Mouse (Mus musculus) left cerebral cortex, postnatal 36 days (tissue): Measurements from ENCODE around the gene Adamts12. TPM values are rescaled to one million over a fixed set of nuclear protein-coding genes. Genes with fewer than 3 reads are reported as not detected.
A peak's percentile ranks its signal among the peaks of the same experiment; 100 is the strongest.

Experiments used
- DNase-seq, 2 experiments: peaks; one replicate each; pipeline ENCODE4 v3.0.0; 2021 to 2022; ENCODE audit warnings: low spot score in 2 of 2, mixed read lengths in 1 of 2
- intact Hi-C: fragments of 180-260 bp; cut with DNase I; formaldehyde crosslinking; loops from one replicate; pipeline ENCODE4 v1.15.1; 2025
- total RNA-seq, 2 experiments: library from RNA; stranded (reverse); gene quantifications; 2 replicates each; pipeline ENCODE4 v1.2.3; 2021

The Adamts12 gene
- total RNA-seq, 2 experiments from 2014 or later, result 0.27 to 0.32 TPM

GRCm38 (mm10) chr15:11067891-11068290 lies 3.3 kb downstream of the Adamts12 start:
- intact Hi-C loops, result loop anchor here (5.0 kb wide), 1 partner anchor 239 kb away; no protein-coding TSS in a partner anchor
- no peak for DNase-seq

DNA sequence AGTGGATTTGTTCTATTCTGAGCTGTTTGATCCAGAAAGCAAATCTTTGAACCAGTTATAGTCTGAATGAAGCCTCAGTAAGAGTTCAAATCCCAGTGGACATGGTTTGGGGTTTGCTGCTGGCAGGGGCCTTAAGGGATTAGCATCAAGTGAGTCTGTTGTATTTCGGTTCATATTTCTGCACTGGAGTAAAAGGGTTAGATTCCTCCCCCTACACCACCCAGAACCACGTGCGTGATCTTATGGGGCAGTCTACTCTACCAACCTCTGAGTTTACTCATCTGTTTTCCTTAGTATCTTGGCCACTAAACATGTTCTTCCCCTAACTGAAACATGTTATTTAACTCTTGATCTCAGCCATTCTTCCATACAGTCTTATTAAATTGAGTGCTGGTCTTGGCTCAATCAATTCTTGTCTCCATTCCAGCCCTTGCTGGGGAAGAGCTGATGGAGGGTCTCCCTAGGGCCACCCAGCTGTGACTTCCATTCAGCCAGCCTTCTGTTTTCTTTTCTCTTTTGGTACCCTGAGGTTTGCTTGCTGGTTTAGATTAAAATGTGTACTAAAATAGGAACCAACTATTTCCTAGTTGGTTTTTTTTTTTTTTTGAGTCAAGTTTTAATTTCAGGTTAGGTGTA lies 11.3 kb downstream of the Adamts12 start:
- no peak for DNase-seq
- intact Hi-C loops, result no loop called here

GRCm38 (mm10) chr15:11082961-11083569 lies 18.5 kb downstream of the Adamts12 start:
- intact Hi-C loops, result no loop called here
- no peak for DNase-seq

GRCm38 (mm10) chr15:11083678-11084077 lies 19.1 kb downstream of the Adamts12 start:
- intact Hi-C loops, result no loop called here
- no peak for DNase-seq

DNA sequence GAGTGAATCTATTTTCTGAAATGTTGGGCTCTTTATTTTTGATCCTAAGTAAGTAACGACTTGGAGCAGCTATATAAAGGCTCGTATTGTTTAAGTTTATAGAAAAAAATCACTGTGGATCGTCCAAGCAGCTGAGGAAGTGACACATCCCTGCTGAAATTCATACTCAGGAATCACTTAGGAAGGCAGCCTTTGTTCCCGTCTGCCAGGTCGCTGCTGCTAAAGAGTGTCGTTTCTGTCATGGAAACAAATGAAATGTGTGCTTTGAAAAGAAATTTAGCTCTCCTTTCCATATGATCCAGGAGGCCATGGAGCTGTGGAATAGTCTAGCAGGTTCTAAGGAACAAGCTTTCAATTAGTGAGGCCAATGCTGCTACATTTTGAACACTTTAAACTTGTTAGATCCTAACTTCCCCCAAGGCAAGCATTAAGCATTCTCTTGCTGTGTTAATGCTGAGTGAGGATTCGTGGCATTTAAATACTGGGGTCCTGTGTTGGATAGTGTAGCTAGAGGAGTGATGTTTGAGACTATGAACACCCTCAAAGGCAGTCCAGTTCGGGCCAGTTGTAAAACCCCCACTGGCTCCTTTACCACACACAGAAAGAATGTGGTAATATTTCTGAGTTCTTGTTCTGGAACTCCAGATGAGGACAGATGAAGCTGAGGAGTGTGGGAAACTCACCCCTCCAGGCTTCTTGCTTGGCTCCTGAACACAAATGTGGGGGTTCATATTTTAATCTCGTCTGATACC lies 19.8 kb downstream of the Adamts12 start:
- DNase-seq, result no peak
- intact Hi-C loops, result no loop called here

DNA sequence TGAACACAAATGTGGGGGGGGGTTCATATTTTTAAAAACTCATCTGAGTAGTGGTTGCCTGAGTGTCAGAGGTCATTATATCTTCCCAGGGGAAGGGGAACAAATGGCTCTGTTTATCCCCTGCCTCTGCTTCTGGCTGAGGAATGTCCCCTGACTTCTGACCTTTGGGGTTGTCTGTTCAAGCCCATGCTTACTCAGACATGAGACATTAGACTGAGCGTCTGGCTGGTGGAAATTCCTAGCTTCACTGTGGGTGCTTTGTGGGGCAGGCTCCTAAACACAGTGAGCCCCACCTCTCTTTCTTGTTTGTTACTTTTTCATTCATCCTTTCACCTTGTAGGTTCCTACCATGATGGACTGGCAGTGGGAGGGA lies 20.4 kb downstream of the Adamts12 start:
- DNase-seq, result no peak
- intact Hi-C loops, result no loop called here

DNA sequence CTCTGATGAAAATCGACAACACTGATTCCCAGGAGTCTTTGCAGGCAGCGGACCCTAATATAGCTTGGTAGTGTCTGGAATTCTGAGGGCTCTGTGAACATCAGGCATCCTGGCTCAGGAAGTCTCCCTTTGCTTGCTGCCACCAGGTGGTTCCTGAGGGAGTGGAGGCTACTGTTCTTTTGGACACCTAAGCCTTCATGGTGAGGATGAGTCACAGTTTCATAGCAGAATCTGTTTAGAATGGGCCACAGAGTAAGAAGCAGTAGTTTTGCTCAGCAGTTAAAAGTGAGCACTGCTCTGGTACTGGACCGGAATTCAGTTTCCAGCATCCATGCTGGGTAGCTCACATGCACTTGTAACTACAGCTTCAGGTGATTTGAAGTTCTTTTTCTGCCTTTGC lies 24.9 kb downstream of the Adamts12 start:
- no peak for DNase-seq
- intact Hi-C loops, result no loop called here

GRCm38 (mm10) chr15:11095566-11095965 lies 31.0 kb downstream of the Adamts12 start:
- peak; percentile 9 to 14 for DNase-seq
- intact Hi-C loops, result no loop called here

- intact Hi-C loops, result no loop called here
Measured at GRCm38 (mm10) chr15:11097967-11098702, 33.5 kb downstream of the Adamts12 start.

DNA sequence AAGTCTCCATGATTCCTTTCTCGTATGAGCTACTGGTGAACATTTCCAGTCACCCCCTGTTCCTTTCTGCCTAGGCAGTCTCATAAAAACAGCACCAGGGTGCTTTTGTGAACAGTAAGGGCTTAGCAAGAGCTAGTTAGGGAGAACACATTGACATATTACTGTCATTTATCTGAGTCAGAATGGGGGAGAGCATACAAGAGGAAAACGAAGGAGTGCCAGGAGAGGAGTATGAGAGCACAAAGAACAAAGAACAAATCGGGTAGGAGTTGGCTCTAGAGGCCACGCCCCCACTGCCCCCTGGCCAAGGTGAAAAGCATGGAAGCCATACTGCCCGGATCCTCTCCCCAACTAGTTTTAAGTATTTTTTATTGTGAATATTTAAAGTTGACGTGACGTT lies 34.4 kb downstream of the Adamts12 start:
- intact Hi-C loops, result no loop called here
- no peak for DNase-seq

More at GRCm38 (mm10) chr15:11097967-11098702, 33.5 kb downstream of the Adamts12 start:
- no peak for DNase-seq

GRCm38 (mm10) chr15:11100917-11101316 lies 36.3 kb downstream of the Adamts12 start:
- no peak for DNase-seq
- intact Hi-C loops, result no loop called here

DNA sequence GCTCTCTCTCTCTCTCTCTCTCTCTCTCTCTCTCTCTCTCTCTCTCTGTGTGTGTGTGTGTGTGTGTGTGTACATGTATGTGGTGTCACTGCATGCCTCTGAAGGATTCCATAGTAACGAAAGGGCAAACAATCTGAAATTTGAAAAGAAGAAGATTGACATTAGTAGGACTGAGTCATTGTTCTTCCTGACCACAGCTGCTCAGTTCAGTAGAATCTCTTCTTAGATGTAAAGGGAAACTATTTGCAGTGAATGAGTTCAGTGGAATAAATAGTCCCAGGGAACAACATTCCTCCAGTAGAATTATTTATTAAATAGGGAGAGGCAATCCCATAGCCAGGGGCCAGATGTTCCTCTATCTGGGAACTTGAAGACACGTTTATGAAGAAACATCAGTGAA lies 40.5 kb downstream of the Adamts12 start:
- no peak for DNase-seq
- intact Hi-C loops, result no loop called here

DNA sequence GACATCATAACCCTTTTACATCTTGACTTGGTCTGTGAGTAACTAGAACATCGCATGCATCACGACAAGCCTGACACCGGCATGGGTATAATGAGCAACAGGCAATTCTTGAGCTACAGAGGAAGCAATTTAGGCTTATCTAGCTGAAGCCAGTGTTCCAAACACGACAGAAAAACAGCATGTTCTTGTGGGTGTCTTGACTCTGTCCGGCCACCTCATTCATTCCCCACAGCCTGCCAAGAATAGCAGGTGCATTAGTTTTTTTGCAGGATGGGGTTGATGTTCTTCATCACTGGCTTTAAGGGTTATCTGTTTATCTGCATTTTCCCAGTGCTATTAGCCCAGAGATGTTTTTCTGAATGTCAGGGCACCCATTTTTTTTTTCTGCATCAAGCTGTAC lies 42.8 kb downstream of the Adamts12 start:
- DNase-seq, result no peak

GRCm38 (mm10) chr15:11114631-11115197 lies 50.1 kb downstream of the Adamts12 start:
- no peak for DNase-seq
- intact Hi-C loops, result no loop called here

More for the DNA sequence above, 42.8 kb downstream of the Adamts12 start:
- intact Hi-C loops, result no loop called here

DNA sequence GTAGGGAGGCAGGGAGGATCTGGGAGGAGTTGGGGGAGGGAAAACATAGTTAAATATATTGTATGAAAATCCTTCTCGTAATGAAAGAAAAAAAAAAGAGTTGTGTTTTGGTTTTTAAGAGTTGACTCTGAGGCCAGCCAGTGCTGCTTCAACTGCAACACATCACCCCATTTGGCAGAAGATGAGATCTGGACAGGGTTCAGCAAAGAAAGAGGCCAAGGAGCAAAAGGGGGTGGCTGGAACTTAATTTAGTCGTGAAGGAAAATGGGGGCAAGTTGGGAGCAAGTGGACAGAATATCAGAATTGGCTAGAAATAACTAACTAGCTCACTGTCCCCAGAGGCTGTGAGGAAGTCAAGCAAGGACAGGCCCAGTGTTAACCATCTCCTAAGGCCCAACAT lies 51.7 kb downstream of the Adamts12 start:
- DNase-seq, result no peak
- intact Hi-C loops, result no loop called here

DNA sequence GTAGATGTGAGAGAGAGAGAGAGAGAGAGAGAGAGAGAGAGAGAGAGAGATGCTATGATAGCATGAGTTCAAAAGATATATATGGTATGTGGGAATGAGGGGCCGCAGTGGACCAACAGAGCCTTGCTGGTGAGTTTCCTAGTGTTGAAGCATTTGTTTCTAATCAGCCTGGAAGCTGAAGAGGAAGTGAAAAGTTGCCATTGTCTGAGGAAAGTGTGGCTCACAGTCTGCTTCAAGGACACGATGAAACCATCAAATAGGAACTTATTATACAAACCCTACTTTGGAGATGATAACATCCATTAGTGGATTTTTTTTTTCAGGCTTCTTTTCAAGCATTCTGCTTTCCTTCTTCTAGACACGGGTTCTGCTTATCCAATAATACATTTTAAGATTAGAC lies 52.3 kb downstream of the Adamts12 start:
- intact Hi-C loops, result no loop called here

GRCm38 (mm10) chr15:11118371-11118770 lies 53.8 kb downstream of the Adamts12 start:
- intact Hi-C loops, result no loop called here
- no peak for DNase-seq

More for the DNA sequence above, 52.3 kb downstream of the Adamts12 start:
- DNase-seq, result no peak

DNA sequence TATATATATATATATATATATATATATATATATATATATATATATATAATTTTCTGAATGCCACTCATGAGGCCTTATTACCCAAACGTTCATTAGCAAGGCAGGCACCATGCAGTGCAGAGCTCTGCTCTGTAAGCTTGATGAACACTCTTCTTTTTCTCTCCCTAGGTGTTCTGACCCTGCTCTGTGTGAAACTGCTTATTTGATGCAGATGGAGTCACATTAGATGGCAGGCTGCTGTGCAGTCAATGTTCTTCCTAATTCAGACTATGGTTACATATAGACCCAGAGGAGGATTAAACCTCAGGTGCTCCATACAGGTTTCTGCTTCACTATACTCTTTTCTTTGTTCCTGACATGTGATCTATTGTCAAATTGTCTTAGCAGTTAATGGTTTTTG lies 57.1 kb downstream of the Adamts12 start:
- DNase-seq, result no peak
- intact Hi-C loops, result no loop called here

GRCm38 (mm10) chr15:11125361-11125760 lies 60.8 kb downstream of the Adamts12 start:
- no peak for DNase-seq
- intact Hi-C loops, result no loop called here

DNA sequence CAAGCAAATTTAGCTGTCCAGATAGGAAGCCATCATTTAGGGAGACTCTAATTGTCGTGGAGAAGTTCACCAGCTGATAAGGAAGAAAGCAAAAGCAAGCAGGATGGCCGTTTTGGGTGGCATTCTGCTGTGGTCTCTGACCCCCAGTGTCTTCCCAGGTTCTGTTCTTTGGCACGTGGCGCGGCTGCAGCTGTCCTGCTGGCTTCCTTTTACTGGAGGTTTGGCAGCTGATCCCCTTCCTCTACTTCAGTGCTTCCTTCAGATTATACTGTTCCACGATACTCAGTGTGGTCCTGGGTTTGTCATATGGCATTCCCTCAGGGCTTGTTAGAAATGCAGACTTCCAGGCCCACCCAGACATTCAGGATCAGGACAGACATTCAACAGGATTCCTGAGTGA lies 63.9 kb downstream of the Adamts12 start:
- no peak for DNase-seq
- intact Hi-C loops, result no loop called here
